Mouse (Mus musculus): ENCODE measurements around the gene Lpin1. TPM values are rescaled to one million over a fixed set of nuclear protein-coding genes. Genes with fewer than 3 reads are reported as not detected.

Lpin1 gene
- polyA plus RNA-seq, 1 experiment: 0.89 TPM

- TF ChIP-seq MYOD1 (IDR thresholded peaks at IDR 0.05; ENCODE audit: control insufficient read depth, insufficient read length, low read depth) (no peak), MYOG (IDR thresholded peaks at IDR 0.05; ENCODE audit: control insufficient read depth, extremely low read depth, insufficient read length) (no peak), MAX (IDR thresholded peaks at IDR 0.05) (no peak), CTCF (IDR thresholded peaks at IDR 0.05; ENCODE audit: control insufficient read depth, insufficient read depth, insufficient read length) (no peak), FOSL1 (IDR thresholded peaks at IDR 0.05; ENCODE audit: insufficient read depth, low read length, poor library complexity, severe bottlenecking) (no peak), USF1 (IDR thresholded peaks at IDR 0.05; ENCODE audit: low read depth) (no peak), CEBPB (IDR thresholded peaks at IDR 0.05; ENCODE audit: low read depth) (no peak)
- H3ac ChIP-seq (ENCODE audit: control insufficient read depth, insufficient read length, low read depth): no peak overlapping the region
Measured at GRCm38 (mm10) chr12:16512991-16513390, 97.8 kb downstream of the Lpin1 start.

DNA sequence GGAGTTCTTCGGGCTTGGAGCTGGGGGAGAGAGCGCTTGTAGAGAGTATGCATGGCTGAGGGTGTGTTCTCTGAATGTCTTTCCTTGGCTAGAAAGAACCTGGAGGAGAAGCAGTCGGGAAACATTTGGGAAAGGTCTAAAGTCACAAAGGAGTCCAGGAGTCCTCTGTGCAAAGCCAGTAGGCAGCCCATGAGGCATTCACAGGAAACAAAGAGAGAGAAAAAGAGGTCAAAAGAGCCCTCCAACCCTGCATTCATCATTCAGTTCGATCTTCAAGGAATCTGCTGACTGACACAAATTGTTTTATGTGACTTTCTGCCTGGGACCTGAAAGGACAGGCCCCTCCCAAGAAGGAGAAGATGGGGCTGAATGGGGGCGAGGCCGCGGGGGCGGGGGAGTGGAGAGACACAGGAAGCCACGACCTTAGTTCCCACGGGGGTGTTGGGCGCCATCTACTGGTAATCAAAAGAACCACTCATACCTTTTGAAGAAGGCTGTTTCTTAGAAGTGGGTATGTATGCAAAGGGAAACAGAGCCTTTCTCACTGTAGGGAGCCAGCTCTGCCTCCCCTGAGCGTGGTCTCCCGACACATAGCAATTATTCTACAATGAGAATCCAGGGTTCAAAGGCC is 101.5 kb downstream of the Lpin1 start:
- Histone ChIP-seq H3K4me3 (ENCODE audit: insufficient read depth, poor library complexity, severe bottlenecking) (no peak overlapping the region), H3K36me3 (ENCODE audit: control insufficient read depth, insufficient read depth) (no peaks in the 10 kb centered on the region), H3K79me2 (ENCODE audit: control insufficient read depth, insufficient read depth) (no peaks in the 10 kb centered on the region), H3ac (ENCODE audit: control insufficient read depth, insufficient read length, low read depth) (no peak overlapping the region), H3K27me3 (ENCODE audit: control insufficient read depth, insufficient read depth, insufficient read length) (no peaks in the 10 kb centered on the region), H3K79me3 (ENCODE audit: low read depth) (no peaks in the 10 kb centered on the region)
- TF ChIP-seq CTCF (IDR thresholded peaks at IDR 0.05; ENCODE audit: control insufficient read depth, insufficient read depth, insufficient read length) (peak; percentile 47), MAX (IDR thresholded peaks at IDR 0.05) (no peak)

More at GRCm38 (mm10) chr12:16512991-16513390, 97.8 kb downstream of the Lpin1 start:
- H3K36me3 ChIP-seq (ENCODE audit: control insufficient read depth, insufficient read depth): no peaks in the 10 kb centered on the region
- H3K79me3 ChIP-seq (ENCODE audit: low read depth): no peaks in the 10 kb centered on the region
- H3K79me2 ChIP-seq (ENCODE audit: control insufficient read depth, insufficient read depth): no peaks in the 10 kb centered on the region
- no peak overlapping the region for H3K4me3 ChIP-seq (ENCODE audit: insufficient read depth, poor library complexity, severe bottlenecking)
- no peaks in the 10 kb centered on the region for H3K27me3 ChIP-seq (ENCODE audit: control insufficient read depth, insufficient read depth, insufficient read length)

GRCm38 (mm10) chr12:16506796-16507790 is 103.7 kb downstream of the Lpin1 start:
- Histone ChIP-seq H3K4me3 (ENCODE audit: insufficient read depth, poor library complexity, severe bottlenecking) (no peak overlapping the region), H3K79me2 (ENCODE audit: control insufficient read depth, insufficient read depth) (no peaks in the 10 kb centered on the region), H3K27me3 (ENCODE audit: control insufficient read depth, insufficient read depth, insufficient read length) (no peaks in the 10 kb centered on the region), H3K79me3 (ENCODE audit: low read depth) (no peaks in the 10 kb centered on the region), H3K36me3 (ENCODE audit: control insufficient read depth, insufficient read depth) (no peaks in the 10 kb centered on the region), H3ac (ENCODE audit: control insufficient read depth, insufficient read length, low read depth) (no peak overlapping the region)
- TF ChIP-seq FOSL1 (IDR thresholded peaks at IDR 0.05; ENCODE audit: insufficient read depth, low read length, poor library complexity, severe bottlenecking) (no peak), CEBPB (IDR thresholded peaks at IDR 0.05; ENCODE audit: low read depth) (no peak), CTCF (IDR thresholded peaks at IDR 0.05; ENCODE audit: control insufficient read depth, insufficient read depth, insufficient read length) (no peak), MAX (IDR thresholded peaks at IDR 0.05) (no peak), USF1 (IDR thresholded peaks at IDR 0.05; ENCODE audit: low read depth) (no peak), MYOG (IDR thresholded peaks at IDR 0.05; ENCODE audit: control insufficient read depth, extremely low read depth, insufficient read length) (no peak), MYOD1 (IDR thresholded peaks at IDR 0.05; ENCODE audit: control insufficient read depth, insufficient read length, low read depth) (no peak)

DNA sequence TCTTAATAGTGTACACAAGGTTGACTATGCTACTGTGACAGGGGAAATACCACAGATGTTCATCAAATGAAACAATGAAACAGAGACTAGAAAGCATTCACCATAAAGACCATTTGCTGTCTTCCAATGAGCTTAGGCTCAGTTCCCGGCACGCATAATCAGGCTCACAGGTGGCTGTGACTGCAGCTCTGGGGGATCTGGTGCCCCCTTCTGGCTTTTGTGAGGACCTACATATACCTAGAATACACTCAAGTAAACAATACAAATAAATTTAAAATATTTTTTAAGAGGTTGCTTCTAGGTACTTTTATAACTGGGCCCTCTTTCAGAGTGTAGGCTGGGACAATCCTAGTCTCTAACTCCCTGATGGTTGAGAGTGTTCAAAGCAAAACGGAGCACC is 106.5 kb downstream of the Lpin1 start:
- Histone ChIP-seq H3K79me3 (ENCODE audit: low read depth) (no peaks in the 10 kb centered on the region), H3K79me2 (ENCODE audit: control insufficient read depth, insufficient read depth) (no peaks in the 10 kb centered on the region)

GRCm38 (mm10) chr12:16497960-16498359 is 112.8 kb downstream of the Lpin1 start:
- no peaks in the 10 kb centered on the region for H3K27me3 ChIP-seq (ENCODE audit: control insufficient read depth, insufficient read depth, insufficient read length)
- no peaks in the 10 kb centered on the region for H3K79me2 ChIP-seq (ENCODE audit: control insufficient read depth, insufficient read depth)
- no peaks in the 10 kb centered on the region for H3K36me3 ChIP-seq (ENCODE audit: control insufficient read depth, insufficient read depth)
- H3K79me3 ChIP-seq (ENCODE audit: low read depth): no peaks in the 10 kb centered on the region
- no peak overlapping the region for H3K4me3 ChIP-seq (ENCODE audit: insufficient read depth, poor library complexity, severe bottlenecking)
- TF ChIP-seq CTCF (IDR thresholded peaks at IDR 0.05; ENCODE audit: control insufficient read depth, insufficient read depth, insufficient read length) (no peak), MAX (IDR thresholded peaks at IDR 0.05) (no peak), CEBPB (IDR thresholded peaks at IDR 0.05; ENCODE audit: low read depth) (no peak), MYOD1 (IDR thresholded peaks at IDR 0.05; ENCODE audit: control insufficient read depth, insufficient read length, low read depth) (no peak), USF1 (IDR thresholded peaks at IDR 0.05; ENCODE audit: low read depth) (no peak), FOSL1 (IDR thresholded peaks at IDR 0.05; ENCODE audit: insufficient read depth, low read length, poor library complexity, severe bottlenecking) (no peak), MYOG (IDR thresholded peaks at IDR 0.05; ENCODE audit: control insufficient read depth, extremely low read depth, insufficient read length) (no peak)
- no peak overlapping the region for H3ac ChIP-seq (ENCODE audit: control insufficient read depth, insufficient read length, low read depth)

More for the DNA sequence above, 106.5 kb downstream of the Lpin1 start:
- Histone ChIP-seq H3K27me3 (ENCODE audit: control insufficient read depth, insufficient read depth, insufficient read length) (no peaks in the 10 kb centered on the region), H3K4me3 (ENCODE audit: insufficient read depth, poor library complexity, severe bottlenecking) (no peak overlapping the region), H3ac (ENCODE audit: control insufficient read depth, insufficient read length, low read depth) (no peak overlapping the region), H3K36me3 (ENCODE audit: control insufficient read depth, insufficient read depth) (no peaks in the 10 kb centered on the region)
- TF ChIP-seq CEBPB (IDR thresholded peaks at IDR 0.05; ENCODE audit: low read depth) (no peak), FOSL1 (IDR thresholded peaks at IDR 0.05; ENCODE audit: insufficient read depth, low read length, poor library complexity, severe bottlenecking) (no peak), MAX (IDR thresholded peaks at IDR 0.05) (no peak), MYOG (IDR thresholded peaks at IDR 0.05; ENCODE audit: control insufficient read depth, extremely low read depth, insufficient read length) (no peak), CTCF (IDR thresholded peaks at IDR 0.05; ENCODE audit: control insufficient read depth, insufficient read depth, insufficient read length) (no peak), MYOD1 (IDR thresholded peaks at IDR 0.05; ENCODE audit: control insufficient read depth, insufficient read length, low read depth) (no peak), USF1 (IDR thresholded peaks at IDR 0.05; ENCODE audit: low read depth) (no peak)

Measured in C2C12 (cell line).